Mouse (Mus musculus) cerebellum, adult 9-11 months (tissue): ENCODE results near the gene Cenpn.

Experiments used
- DNase-seq: peaks from one replicate; pipeline ENCODE4 v3.0.0; 2022

Gene Cenpn

GRCm38 (mm10) chr8:116921337-116922059 is at the start of gene Cenpn, which contains the start of gene Cmc2:
TSS of gene Cenpn (plus strand) at chr8:116921730.
TSS of gene Cmc2 (minus strand) at chr8:116921455.
- DNase-seq, result peak; percentile 94

GRCm38 (mm10) chr8:116872761-116873342 is 48.7 kb upstream of the Cenpn start:
- no peak for DNase-seq

GRCm38 (mm10) chr8:116873586-116873985 is 47.9 kb upstream of the Cenpn start:
- DNase-seq, result no peak

- DNase-seq, result no peak
These were observed 47.5 kb upstream of the Cenpn start for GRCm38 (mm10) chr8:116873986-116874385.

- DNase-seq, result no peak
These were observed 45.6 kb upstream of the Cenpn start for GRCm38 (mm10) chr8:116875798-116876450.

GRCm38 (mm10) chr8:116881396-116881795 is 40.1 kb upstream of the Cenpn start:
- DNase-seq, result no peak

GRCm38 (mm10) chr8:116887813-116888212 is 33.7 kb upstream of the Cenpn start:
- no peak for DNase-seq

- no peak for DNase-seq
These were observed 30.1 kb upstream of the Cenpn start for GRCm38 (mm10) chr8:116891446-116891845.

GRCm38 (mm10) chr8:116892130-116892529 is 29.4 kb upstream of the Cenpn start:
- no peak for DNase-seq

- DNase-seq, result no peak
These were observed 28.9 kb upstream of the Cenpn start for GRCm38 (mm10) chr8:116892636-116893035.

- DNase-seq, result no peak
These were observed 27.6 kb upstream of the Cenpn start for GRCm38 (mm10) chr8:116893938-116894337.

GRCm38 (mm10) chr8:116895521-116895920 is 26.0 kb upstream of the Cenpn start:
- DNase-seq, result no peak

- no peak for DNase-seq
These were observed 16.8 kb upstream of the Cenpn start for GRCm38 (mm10) chr8:116904736-116905135.

- DNase-seq, result no peak
These were observed 16.3 kb upstream of the Cenpn start for GRCm38 (mm10) chr8:116905252-116905651.

GRCm38 (mm10) chr8:116905836-116906235 is 15.7 kb upstream of the Cenpn start:
- no peak for DNase-seq

GRCm38 (mm10) chr8:116921005-116921336 is 559 bp upstream of the Cenpn start:
- DNase-seq, result no peak

- no peak for DNase-seq
These were observed 679 bp downstream of the Cenpn start for GRCm38 (mm10) chr8:116922060-116922757.

- DNase-seq, result no peak
These were observed 2.0 kb downstream of the Cenpn start for GRCm38 (mm10) chr8:116923526-116923925.

GRCm38 (mm10) chr8:116927880-116928279 is 6.3 kb downstream of the Cenpn start:
- no peak for DNase-seq

GRCm38 (mm10) chr8:116928588-116928987 is 7.1 kb downstream of the Cenpn start:
- no peak for DNase-seq

- DNase-seq, result no peak
These were observed 13.4 kb downstream of the Cenpn start for GRCm38 (mm10) chr8:116934976-116935375.

- DNase-seq, result no peak
These were observed 14.0 kb downstream of the Cenpn start for GRCm38 (mm10) chr8:116935506-116935905.

- no peak for DNase-seq
These were observed 20.9 kb downstream of the Cenpn start for GRCm38 (mm10) chr8:116942284-116943058.
